Mouse (Mus musculus) adrenal gland, adult (tissue): ENCODE measurements at regions not wholly inside any gene's neighbourhood (a gene's known extent, or its start where the extent isn't known, plus 50 kb on each side); places are given as distances from the start of the nearest gene placed in this dataset.

Experiments used
- DNase-seq, 2 experiments: peaks; one replicate each; pipeline ENCODE4 v3.0.0; 2022 to 2023; ENCODE audit warnings: low spot score in 1 of 2; ENCODE audit not compliant: inconsistent age in 2 of 2

DNA sequence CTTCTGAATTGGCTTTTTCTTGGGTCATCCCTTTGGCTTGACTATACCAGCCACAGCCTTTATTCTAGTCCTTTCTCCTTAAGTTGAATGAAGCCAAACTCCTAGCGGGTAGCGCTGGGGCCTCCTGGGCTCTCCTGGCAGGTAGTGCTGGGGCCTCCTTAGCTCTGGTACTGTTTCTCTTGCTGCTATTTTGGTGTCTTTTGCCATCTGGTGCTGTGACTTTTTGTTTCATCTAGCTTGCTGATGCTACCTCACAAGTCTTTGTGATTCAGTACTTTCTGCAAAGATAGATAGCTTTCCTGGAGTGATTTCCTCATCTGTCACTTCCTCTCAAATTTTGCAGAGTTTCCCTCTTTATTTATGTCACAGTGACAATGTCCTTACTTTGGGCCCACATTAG lies 90.1 kb downstream of the Tmem200c start:
- DNase-seq: no peak

- no peak for DNase-seq
Observed at GRCm38 (mm10) chr17:68918228-68918627, 91.8 kb downstream of the Tmem200c start.

DNA sequence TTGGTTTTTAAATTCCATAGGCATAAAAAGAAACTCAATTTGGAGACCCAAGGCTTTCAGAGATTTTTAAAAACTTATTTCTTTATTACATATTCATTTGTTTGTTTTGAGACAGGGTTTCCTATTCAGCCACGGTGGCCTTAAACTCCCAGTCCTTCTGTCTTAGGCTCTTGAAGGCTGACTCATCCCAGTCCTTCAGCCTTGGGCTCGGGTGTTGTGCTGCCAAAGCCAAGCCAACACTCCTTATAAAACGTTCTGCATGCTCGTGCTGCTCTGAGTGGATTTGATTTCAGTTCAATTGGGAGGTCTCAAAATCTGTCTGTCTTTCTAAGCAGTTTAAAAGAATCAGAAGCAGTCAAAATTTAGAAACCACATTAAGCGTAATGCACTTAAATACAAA lies 96.8 kb downstream of the Tmem200c start:
- DNase-seq: peak; percentile 30 to 63

DNA sequence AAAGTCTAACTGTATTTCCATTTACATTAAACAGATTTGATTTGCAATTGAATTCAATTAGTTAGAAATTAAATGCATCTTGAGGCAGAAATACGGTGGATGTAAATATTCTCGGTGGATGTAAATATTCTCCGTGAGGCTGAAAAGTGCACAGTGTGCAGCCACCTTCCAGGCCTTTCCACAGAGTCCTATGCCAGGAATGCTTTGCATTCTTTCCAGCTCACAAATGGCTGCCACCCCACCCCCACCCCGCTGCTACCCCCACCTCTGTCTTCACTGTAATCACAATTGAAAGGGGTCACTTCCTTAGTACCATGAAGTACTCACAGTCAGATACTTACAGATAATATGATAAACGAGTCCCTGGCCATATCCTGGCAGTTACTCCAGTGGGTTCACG lies 101.0 kb downstream of the Tmem200c start:
- DNase-seq: no peak

GRCm38 (mm10) chr17:68928691-68929090 lies 102.3 kb downstream of the Tmem200c start:
- no peak for DNase-seq

DNA sequence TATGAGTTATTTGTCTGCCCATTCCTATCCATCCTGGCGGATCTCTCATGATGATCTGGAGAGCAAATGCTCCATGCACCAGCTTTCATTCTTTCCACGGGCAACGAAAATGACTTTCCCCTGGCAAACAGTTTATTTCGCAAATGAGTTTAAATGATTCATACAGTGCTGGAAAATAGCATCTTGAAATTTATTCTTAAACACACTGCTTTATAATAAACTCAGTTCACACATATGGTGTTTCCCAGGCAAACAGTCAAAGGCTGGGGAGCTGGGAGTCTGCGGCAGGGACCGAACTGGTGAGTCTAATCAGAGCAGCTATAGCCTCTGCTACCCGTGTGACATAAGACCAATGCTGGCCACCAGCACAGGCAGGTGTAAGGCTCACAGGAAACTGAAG lies 106.8 kb downstream of the Tmem200c start:
- DNase-seq: no peak

- no peak for DNase-seq
Observed at GRCm38 (mm10) chr17:68934066-68934465, 107.6 kb downstream of the Tmem200c start.

DNA sequence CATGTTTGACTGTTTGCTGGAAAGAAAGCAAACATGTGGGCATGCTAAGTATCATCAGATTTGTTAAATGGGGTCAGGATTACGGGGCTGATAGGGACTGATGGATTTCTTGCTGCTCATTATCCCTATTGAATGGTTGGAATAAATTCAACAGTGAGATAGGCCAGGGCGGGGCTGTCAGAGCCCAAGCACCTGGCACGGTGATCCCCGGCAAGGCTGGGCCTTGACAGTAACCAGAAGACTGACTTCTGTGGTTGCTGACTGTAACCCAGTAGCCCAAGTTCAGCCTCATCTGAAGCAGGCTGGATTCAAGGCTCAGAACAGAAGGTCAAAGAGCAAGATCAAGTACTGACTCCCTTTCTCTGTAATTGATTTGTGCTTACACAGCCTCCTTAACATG lies 109.6 kb downstream of the Tmem200c start:
- no peak for DNase-seq

- DNase-seq: no peak
Observed at GRCm38 (mm10) chr17:68956275-68956674, 119.2 kb upstream of the Epb41l3 start.

DNA sequence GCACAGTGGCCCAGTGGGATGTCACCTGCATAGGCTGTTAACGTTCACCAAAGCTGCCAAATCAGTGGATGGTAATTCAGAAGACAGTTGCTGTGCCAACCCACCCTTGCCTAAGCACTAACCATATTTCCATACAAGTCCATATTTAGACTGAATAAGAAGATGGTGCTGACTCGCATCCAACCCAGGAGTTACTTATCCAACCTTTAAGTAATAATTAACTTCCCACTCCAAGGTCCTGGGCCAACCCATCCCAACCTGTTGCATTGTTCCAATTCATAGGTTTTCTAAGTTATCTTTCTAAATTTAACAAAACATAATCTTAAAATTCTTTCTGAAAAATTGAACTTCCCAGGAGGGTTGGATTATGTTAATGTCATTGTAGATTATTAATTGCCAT lies 114.3 kb upstream of the Epb41l3 start:
- DNase-seq: no peak

GRCm38 (mm10) chr17:68975606-68976005 lies 99.9 kb upstream of the Epb41l3 start:
- DNase-seq: no peak

DNA sequence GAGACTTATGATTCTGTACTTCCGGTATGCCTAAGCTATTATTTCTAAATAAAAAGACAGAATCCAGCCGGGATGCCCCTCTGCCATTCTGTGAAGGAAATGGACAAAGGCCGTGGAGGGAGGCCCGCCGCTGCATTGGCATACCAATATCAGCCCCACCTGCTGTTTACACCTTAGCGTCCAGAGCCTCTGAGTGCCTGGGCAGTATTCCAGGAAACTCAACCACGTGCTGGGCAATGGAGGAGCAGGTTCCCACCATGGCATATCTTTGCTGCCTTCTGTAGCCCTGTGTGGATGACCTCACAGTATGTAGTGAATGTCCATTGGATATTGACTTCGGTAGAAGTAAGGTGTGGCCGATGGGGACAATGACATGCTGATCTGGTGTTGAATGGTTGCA lies 97.3 kb upstream of the Epb41l3 start:
- no peak for DNase-seq

DNA sequence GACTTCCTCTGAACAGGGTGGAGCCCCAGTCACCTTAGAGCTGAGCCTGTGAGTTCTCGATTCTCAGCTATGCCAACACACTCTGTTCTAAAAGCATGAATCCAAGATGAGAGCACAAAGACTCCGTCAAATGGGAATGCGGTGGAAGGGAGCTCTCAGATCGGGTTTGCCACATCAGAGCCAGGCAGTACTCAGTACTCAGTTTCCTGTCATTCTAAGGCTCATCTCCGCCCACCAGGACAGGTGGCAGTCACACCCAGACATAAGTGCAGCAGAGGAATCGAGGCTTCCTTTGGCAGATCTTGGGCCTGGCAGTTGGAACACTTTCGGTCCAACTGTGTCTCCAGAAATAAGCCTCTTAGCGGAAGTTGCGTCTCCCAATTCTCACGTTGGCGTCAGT lies 94.4 kb upstream of the Epb41l3 start:
- DNase-seq: no peak

DNA sequence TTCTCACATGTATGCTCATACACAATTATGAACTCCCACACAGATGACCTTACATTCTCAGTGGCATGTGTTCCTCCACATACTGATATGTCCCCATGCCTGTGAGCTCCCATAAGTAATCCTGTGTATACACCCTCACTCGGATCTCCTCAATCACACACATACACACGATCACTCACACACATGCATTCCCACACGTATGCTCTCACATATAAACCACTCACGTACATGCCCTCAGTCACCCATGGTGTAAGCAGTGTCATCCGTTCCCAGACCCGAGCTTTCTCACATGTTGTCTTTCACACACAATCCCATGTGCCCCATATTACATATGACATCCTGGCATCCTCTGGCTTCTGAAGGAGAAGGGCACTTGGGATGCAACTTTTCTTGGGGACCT lies 93.4 kb upstream of the Epb41l3 start:
- DNase-seq: no peak

- peak in 1 of 2 experiments; percentile 21 for DNase-seq
Observed at GRCm38 (mm10) chr17:68999913-69000312, 75.6 kb upstream of the Epb41l3 start.

GRCm38 (mm10) chr17:69004051-69004450 lies 71.4 kb upstream of the Epb41l3 start:
- no peak for DNase-seq

DNA sequence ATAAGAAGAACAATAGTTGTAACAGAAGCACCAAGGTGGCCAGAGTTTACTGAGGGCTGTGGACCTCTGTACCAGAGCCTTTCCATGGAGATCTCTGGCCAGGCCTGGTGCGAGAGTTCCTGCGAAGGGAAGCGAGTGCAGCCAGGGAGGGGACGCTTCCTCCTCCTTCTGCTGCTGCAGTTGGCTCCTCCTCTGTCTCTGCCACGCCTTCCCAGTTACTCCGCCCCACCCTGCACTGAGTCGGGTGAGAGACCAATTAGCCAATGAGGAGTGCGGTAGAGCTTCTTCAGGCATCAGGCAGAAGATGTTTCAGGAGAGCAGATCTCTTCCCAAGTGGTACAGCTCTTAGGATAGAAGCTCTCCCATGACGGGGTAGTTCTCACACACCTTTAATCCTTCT lies 69.2 kb upstream of the Epb41l3 start:
- DNase-seq: no peak
